11 mouse cellular contexts compared by ENCODE assay signal in the genomic region with DNA sequence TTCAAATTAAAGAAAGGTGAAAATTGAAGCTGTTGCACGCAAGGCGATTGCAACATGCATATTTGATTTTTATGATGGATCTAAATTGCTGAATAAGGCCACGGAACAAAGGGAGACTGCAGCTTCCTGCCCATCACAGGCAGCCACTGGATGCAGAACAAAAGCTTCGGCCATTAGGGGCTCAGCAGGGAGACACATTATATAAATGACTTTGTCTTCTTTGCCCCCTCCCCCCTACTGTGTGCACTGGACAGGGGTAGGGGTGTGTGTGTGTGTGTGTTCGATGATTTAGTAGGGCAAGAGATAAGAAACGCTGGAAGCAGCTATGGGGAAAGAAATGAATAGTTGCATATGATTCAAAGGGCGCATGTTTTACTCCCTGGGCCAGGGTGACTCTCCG.
A peak's percentile ranks its signal among the peaks of the same experiment; 100 is the strongest.
DNase-seq lines count a peak whose midpoint lies in the region; ATAC-seq and TF ChIP-seq lines count a peak whose summit lies in the region.
"Had no signal": no experiment of that assay in that cellular context is flagged by ENCODE, and none has a peak within 500 bp of the region (broad histone marks: within the 10 kb centered on the region; RNA-seq: fewer than 3 reads in every experiment).

No protein-coding gene starts in this region.

- H3K9me3 ChIP-seq in forebrain, embryonic 12.5 days, result no peaks in the 10 kb centered on the region
- no peaks in the 10 kb centered on the region for H3K9me3 ChIP-seq in forebrain, postnatal 0 days (ENCODE audit: low read length)
- no peaks in the 10 kb centered on the region for H3K9me3 ChIP-seq in limb, embryonic 10.5 days (replicated peaks)
- H3K9me3 ChIP-seq in neural tube, embryonic 12.5 days, result no peaks in the 10 kb centered on the region

- WGBS in forebrain, embryonic 12.5 days, result 16% methylated on average over 8 of the region's 8 CpGs
- 19% methylated on average over 8 of the region's 8 CpGs for WGBS in forebrain, postnatal 0 days
- WGBS in limb, embryonic 10.5 days, result 55% methylated on average over 8 of the region's 8 CpGs
- WGBS in neural tube, embryonic 12.5 days, result 9% methylated on average over 8 of the region's 8 CpGs

- no peak overlapping the region for H3K4me3 ChIP-seq in forebrain, embryonic 12.5 days (replicated peaks)
- no peak overlapping the region for H3K4me3 ChIP-seq in forebrain, postnatal 0 days (ENCODE audit: low read depth, low read length)
- H3K4me3 ChIP-seq in limb, embryonic 10.5 days, result no peak overlapping the region
- H3K4me3 ChIP-seq in neural tube, embryonic 12.5 days, result no peak overlapping the region
- H3K4me3 ChIP-seq in layer of hippocampus, adult 2 months, result no peak overlapping the region

- no peak for DNase-seq in forebrain, postnatal 0 days
- DNase-seq in embryo, embryonic 11 days, result peak; percentile 66
- no peak for DNase-seq in limb, embryonic 10.5 days (ENCODE audit: low spot score)
- no peak for DNase-seq in left cerebral cortex, adult 11 months (ENCODE audit: low spot score)
- DNase-seq in layer of hippocampus, adult 2 months (ENCODE audit: low spot score in 2 of 2), result no peak
- DNase-seq: cerebellum, postnatal 25 days; kidney, adult 8-10 months had no signal

- peak overlapping the region; percentile 62 for H3K27ac ChIP-seq in forebrain, embryonic 12.5 days
- H3K27ac ChIP-seq in forebrain, postnatal 0 days (ENCODE audit: low read depth, low read length), result no peak overlapping the region
- peak overlapping the region; percentile 12; the same call in 1 of the 2 replicates for H3K27ac ChIP-seq in limb, embryonic 10.5 days
- no peak overlapping the region for H3K27ac ChIP-seq in neural tube, embryonic 12.5 days
- no peak overlapping the region for H3K27ac ChIP-seq in layer of hippocampus, adult 2 months

- no peak for TF ChIP-seq CTCF in forebrain, postnatal 0 days (IDR thresholded peaks at IDR 0.05; ENCODE audit: low read depth)
- TF ChIP-seq CTCF in layer of hippocampus, adult 2 months (conservative IDR thresholded peaks at IDR 0.05), result no peak

- ATAC-seq in forebrain, embryonic 12.5 days (ENCODE audit: low FRiP score), result peak; percentile 71
- ATAC-seq in forebrain, postnatal 0 days, result no peak
- peak; percentile 48; the same call in 1 of the 2 replicates for ATAC-seq in neural tube, embryonic 12.5 days (ENCODE audit: low FRiP score, low read depth)
- no peak for ATAC-seq in inflammation-experienced regulatory T-cells, adult 6 months
- ATAC-seq: lung, postnatal 0 days had no signal

- no peak overlapping the region for H3K4me2 ChIP-seq in forebrain, embryonic 12.5 days
- H3K4me2 ChIP-seq in forebrain, postnatal 0 days (ENCODE audit: low read depth), result no peak overlapping the region
- peak overlapping the region; percentile 28; the same call in 1 of the 2 replicates for H3K4me2 ChIP-seq in neural tube, embryonic 12.5 days (replicated peaks)

- peaks cover 13% of the 10 kb centered on the region for H3K4me1 ChIP-seq in forebrain, embryonic 12.5 days
- no peaks in the 10 kb centered on the region for H3K4me1 ChIP-seq in forebrain, postnatal 0 days (ENCODE audit: insufficient read depth)
- H3K4me1 ChIP-seq in limb, embryonic 10.5 days, result peaks cover 27% of the 10 kb centered on the region
- H3K4me1 ChIP-seq in neural tube, embryonic 12.5 days, result peaks cover 5% of the 10 kb centered on the region; the same call in 1 of the 2 replicates

- peaks cover 8% of the 10 kb centered on the region for H3K27me3 ChIP-seq in forebrain, embryonic 12.5 days
- no peaks in the 10 kb centered on the region; the same call in 1 of the 2 replicates for H3K27me3 ChIP-seq in forebrain, postnatal 0 days (ENCODE audit: insufficient read depth, low read length)
- no peaks in the 10 kb centered on the region for H3K27me3 ChIP-seq in limb, embryonic 10.5 days (ENCODE audit: low read depth, poor library complexity, severe bottlenecking)
- H3K27me3 ChIP-seq in neural tube, embryonic 12.5 days (replicated peaks), result no peaks in the 10 kb centered on the region

- no peak overlapping the region for H3K9ac ChIP-seq in forebrain, embryonic 12.5 days
- H3K9ac ChIP-seq in forebrain, postnatal 0 days, result no peak overlapping the region
- no peak overlapping the region for H3K9ac ChIP-seq in neural tube, embryonic 12.5 days

- H3K36me3 ChIP-seq in forebrain, embryonic 12.5 days (replicated peaks), result no peaks in the 10 kb centered on the region
- no peaks in the 10 kb centered on the region for H3K36me3 ChIP-seq in forebrain, postnatal 0 days (ENCODE audit: insufficient read depth)
- no peaks in the 10 kb centered on the region for H3K36me3 ChIP-seq in limb, embryonic 10.5 days
- no peaks in the 10 kb centered on the region for H3K36me3 ChIP-seq in neural tube, embryonic 12.5 days

Comparison
In these comparisons a context has a peak if more than half of its experiments do, and no peak if none do; other contexts are left out.
1. ATAC-seq: peak in forebrain, embryonic 12.5 days (single experiment) and neural tube, embryonic 12.5 days (single experiment); none in forebrain, postnatal 0 days (single experiment) and inflammation-experienced regulatory T-cells, adult 6 months (single experiment).
2. H3K27ac ChIP-seq: peak in forebrain, embryonic 12.5 days (single experiment) and limb, embryonic 10.5 days (single experiment); none in forebrain, postnatal 0 days (single experiment), neural tube, embryonic 12.5 days (single experiment) and layer of hippocampus, adult 2 months (single experiment).